Mouse (Mus musculus): ENCODE measurements at regions not wholly inside any gene's neighbourhood (a gene's known extent, or its start where the extent isn't known, plus 50 kb on each side); places are given as distances from the start of the nearest gene placed in this dataset.

GRCm38 (mm10) chr3:34331889-34332276, 250.8 kb upstream of the Dnajc19 start:
- no peak overlapping the region for H3K9ac ChIP-seq (replicated peaks; ENCODE audit: low read length)
- H3K4me2 ChIP-seq (replicated peaks; ENCODE audit: low read depth, low read length): peak overlapping the region; percentile 19
- peaks cover 17% of the 10 kb centered on the region for H3K27me3 ChIP-seq (ENCODE audit: insufficient read depth, low read length)
- H3K4me1 ChIP-seq (ENCODE audit: insufficient read depth, low read length): peaks cover 14% of the 10 kb centered on the region
- no peaks in the 10 kb centered on the region for H3K9me3 ChIP-seq (ENCODE audit: low read length)
- no peaks in the 10 kb centered on the region for H3K36me3 ChIP-seq (ENCODE audit: insufficient read depth, low read length)
- WGBS: 9% methylated on average over 5 of the region's 5 CpGs
- ATAC-seq (ENCODE audit: low FRiP score, low TSS enrichment): peak; percentile 87
- no peak overlapping the region for H3K4me3 ChIP-seq (ENCODE audit: low read length)
- no peak overlapping the region for H3K27ac ChIP-seq (ENCODE audit: low read length)

GRCm38 (mm10) chr3:34330970-34331888, 250.1 kb upstream of the Dnajc19 start:
- ATAC-seq (ENCODE audit: low FRiP score, low TSS enrichment): peak; percentile 69; the same call in 1 of the 2 replicates
- Histone ChIP-seq H3K4me2 (replicated peaks; ENCODE audit: low read depth, low read length) (peak overlapping the region; percentile 19), H3K9me3 (ENCODE audit: low read length) (no peaks in the 10 kb centered on the region), H3K4me3 (ENCODE audit: low read length) (no peak overlapping the region), H3K36me3 (ENCODE audit: insufficient read depth, low read length) (no peaks in the 10 kb centered on the region), H3K4me1 (ENCODE audit: insufficient read depth, low read length) (peaks cover 14% of the 10 kb centered on the region), H3K9ac (replicated peaks; ENCODE audit: low read length) (no peak overlapping the region), H3K27me3 (ENCODE audit: insufficient read depth, low read length) (peaks cover 24% of the 10 kb centered on the region), H3K27ac (ENCODE audit: low read length) (no peak overlapping the region)
- 10% methylated on average over 22 of the region's 22 CpGs for WGBS

- H3K9ac ChIP-seq (replicated peaks; ENCODE audit: low read length): no peak overlapping the region
- no peaks in the 10 kb centered on the region for H3K9me3 ChIP-seq (ENCODE audit: low read length)
- no peak overlapping the region for H3K4me2 ChIP-seq (replicated peaks; ENCODE audit: low read depth, low read length)
- H3K27me3 ChIP-seq (ENCODE audit: insufficient read depth, low read length): peaks cover 28% of the 10 kb centered on the region
- no peak overlapping the region for H3K27ac ChIP-seq (ENCODE audit: low read length)
- H3K36me3 ChIP-seq (ENCODE audit: insufficient read depth, low read length): no peaks in the 10 kb centered on the region
- H3K4me1 ChIP-seq (ENCODE audit: insufficient read depth, low read length): peaks cover 14% of the 10 kb centered on the region
- 33% methylated on average over 2 of the region's 2 CpGs for WGBS
- H3K4me3 ChIP-seq (ENCODE audit: low read length): no peak overlapping the region
- ATAC-seq (ENCODE audit: low FRiP score, low TSS enrichment): no peak
Measured at GRCm38 (mm10) chr3:34328865-34329264, 247.7 kb upstream of the Dnajc19 start.

GRCm38 (mm10) chr3:34325669-34326068, 244.5 kb upstream of the Dnajc19 start:
- Histone ChIP-seq H3K27me3 (ENCODE audit: insufficient read depth, low read length) (peaks cover 25% of the 10 kb centered on the region), H3K4me3 (ENCODE audit: low read length) (no peak overlapping the region), H3K9ac (replicated peaks; ENCODE audit: low read length) (no peak overlapping the region), H3K9me3 (ENCODE audit: low read length) (no peaks in the 10 kb centered on the region), H3K36me3 (ENCODE audit: insufficient read depth, low read length) (no peaks in the 10 kb centered on the region), H3K4me1 (ENCODE audit: insufficient read depth, low read length) (no peaks in the 10 kb centered on the region), H3K27ac (ENCODE audit: low read length) (no peak overlapping the region), H3K4me2 (replicated peaks; ENCODE audit: low read depth, low read length) (no peak overlapping the region)
- ATAC-seq (ENCODE audit: low FRiP score, low TSS enrichment): no peak
- 92% methylated on average over 1 of the region's 1 CpGs for WGBS

GRCm38 (mm10) chr3:34322527-34323210, 241.5 kb upstream of the Dnajc19 start:
- no peak overlapping the region for H3K27ac ChIP-seq (ENCODE audit: low read length)
- peaks cover 11% of the 10 kb centered on the region; the same call in 1 of the 2 replicates for H3K27me3 ChIP-seq (ENCODE audit: insufficient read depth, low read length)
- H3K9ac ChIP-seq (replicated peaks; ENCODE audit: low read length): no peak overlapping the region
- H3K4me3 ChIP-seq (ENCODE audit: low read length): no peak overlapping the region
- H3K36me3 ChIP-seq (ENCODE audit: insufficient read depth, low read length): no peaks in the 10 kb centered on the region
- H3K4me2 ChIP-seq (replicated peaks; ENCODE audit: low read depth, low read length): no peak overlapping the region
- H3K9me3 ChIP-seq (ENCODE audit: low read length): no peaks in the 10 kb centered on the region
- H3K4me1 ChIP-seq (ENCODE audit: insufficient read depth, low read length): no peaks in the 10 kb centered on the region
- WGBS: 24% methylated on average over 15 of the region's 15 CpGs
- ATAC-seq (ENCODE audit: low FRiP score, low TSS enrichment): no peak

- 86% methylated on average over 8 of the region's 8 CpGs for WGBS
- H3K36me3 ChIP-seq (ENCODE audit: insufficient read depth, low read length): no peaks in the 10 kb centered on the region
- no peaks in the 10 kb centered on the region for H3K4me1 ChIP-seq (ENCODE audit: insufficient read depth, low read length)
- no peak overlapping the region for H3K27ac ChIP-seq (ENCODE audit: low read length)
- ATAC-seq (ENCODE audit: low FRiP score, low TSS enrichment): no peak
- H3K4me2 ChIP-seq (replicated peaks; ENCODE audit: low read depth, low read length): no peak overlapping the region
- H3K4me3 ChIP-seq (ENCODE audit: low read length): no peak overlapping the region
- no peak overlapping the region for H3K9ac ChIP-seq (replicated peaks; ENCODE audit: low read length)
- H3K27me3 ChIP-seq (ENCODE audit: insufficient read depth, low read length): no peaks in the 10 kb centered on the region
- no peaks in the 10 kb centered on the region for H3K9me3 ChIP-seq (ENCODE audit: low read length)
Measured at GRCm38 (mm10) chr3:34314798-34315197, 233.7 kb upstream of the Dnajc19 start.

- Histone ChIP-seq H3K27ac (ENCODE audit: low read length) (no peak overlapping the region), H3K4me2 (replicated peaks; ENCODE audit: low read depth, low read length) (no peak overlapping the region), H3K4me3 (ENCODE audit: low read length) (no peak overlapping the region), H3K4me1 (ENCODE audit: insufficient read depth, low read length) (no peaks in the 10 kb centered on the region), H3K36me3 (ENCODE audit: insufficient read depth, low read length) (no peaks in the 10 kb centered on the region), H3K9me3 (ENCODE audit: low read length) (no peaks in the 10 kb centered on the region), H3K27me3 (ENCODE audit: insufficient read depth, low read length) (no peaks in the 10 kb centered on the region), H3K9ac (replicated peaks; ENCODE audit: low read length) (no peak overlapping the region)
- ATAC-seq (ENCODE audit: low FRiP score, low TSS enrichment): no peak
- WGBS: 83% methylated on average over 11 of the region's 11 CpGs
Measured at GRCm38 (mm10) chr3:34314393-34314792, 233.3 kb upstream of the Dnajc19 start.

- H3K4me1 ChIP-seq (ENCODE audit: insufficient read depth, low read length): no peaks in the 10 kb centered on the region
- H3K9me3 ChIP-seq (ENCODE audit: low read length): no peaks in the 10 kb centered on the region
- H3K27ac ChIP-seq (ENCODE audit: low read length): no peak overlapping the region
- no peak overlapping the region for H3K4me3 ChIP-seq (ENCODE audit: low read length)
- H3K4me2 ChIP-seq (replicated peaks; ENCODE audit: low read depth, low read length): no peak overlapping the region
- H3K36me3 ChIP-seq (ENCODE audit: insufficient read depth, low read length): no peaks in the 10 kb centered on the region
- H3K27me3 ChIP-seq (ENCODE audit: insufficient read depth, low read length): no peaks in the 10 kb centered on the region
- no peak for ATAC-seq (ENCODE audit: low FRiP score, low TSS enrichment)
- 85% methylated on average over 6 of the region's 6 CpGs for WGBS
- H3K9ac ChIP-seq (replicated peaks; ENCODE audit: low read length): no peak overlapping the region
Measured at GRCm38 (mm10) chr3:34311944-34312343, 230.8 kb upstream of the Dnajc19 start.

GRCm38 (mm10) chr3:34299637-34300036, 218.5 kb upstream of the Dnajc19 start:
- Histone ChIP-seq H3K27me3 (ENCODE audit: insufficient read depth, low read length) (no peaks in the 10 kb centered on the region), H3K4me3 (ENCODE audit: low read length) (no peak overlapping the region), H3K27ac (ENCODE audit: low read length) (no peak overlapping the region), H3K9ac (replicated peaks; ENCODE audit: low read length) (no peak overlapping the region), H3K4me2 (replicated peaks; ENCODE audit: low read depth, low read length) (no peak overlapping the region), H3K4me1 (ENCODE audit: insufficient read depth, low read length) (no peaks in the 10 kb centered on the region), H3K36me3 (ENCODE audit: insufficient read depth, low read length) (no peaks in the 10 kb centered on the region), H3K9me3 (ENCODE audit: low read length) (no peaks in the 10 kb centered on the region)
- WGBS: 85% methylated on average over 2 of the region's 2 CpGs
- no peak for ATAC-seq (ENCODE audit: low FRiP score, low TSS enrichment)

- H3K9ac ChIP-seq (replicated peaks; ENCODE audit: low read length): no peak overlapping the region
- no peaks in the 10 kb centered on the region for H3K9me3 ChIP-seq (ENCODE audit: low read length)
- no peaks in the 10 kb centered on the region for H3K4me1 ChIP-seq (ENCODE audit: insufficient read depth, low read length)
- H3K27me3 ChIP-seq (ENCODE audit: insufficient read depth, low read length): no peaks in the 10 kb centered on the region
- H3K36me3 ChIP-seq (ENCODE audit: insufficient read depth, low read length): no peaks in the 10 kb centered on the region
- no peak overlapping the region for H3K27ac ChIP-seq (ENCODE audit: low read length)
- H3K4me3 ChIP-seq (ENCODE audit: low read length): no peak overlapping the region
- ATAC-seq (ENCODE audit: low FRiP score, low TSS enrichment): no peak
- H3K4me2 ChIP-seq (replicated peaks; ENCODE audit: low read depth, low read length): no peak overlapping the region
- 42% methylated on average over 5 of the region's 5 CpGs for WGBS
Measured at GRCm38 (mm10) chr3:34287836-34288235, 206.7 kb upstream of the Dnajc19 start.

All from kidney, embryonic 16.5 days (tissue).